Mouse (Mus musculus) hindbrain, embryonic 16.5 days (tissue): Measurements from ENCODE around the gene Sema3f. TPM values are rescaled to one million over a fixed set of nuclear protein-coding genes. Genes with fewer than 3 reads are reported as not detected.

Experiments
- ATAC-seq: fragments of 200-750 bp; cut with Nextera tagmentation; 2 replicates; pipeline ENCODE4 v1.8.0; 2017; ENCODE audit warnings: moderate TSS enrichment, moderate library complexity
- H3K27ac ChIP-seq: fragments of 300-500 bp; sonication (generic); 2 replicates; pipeline ENCODE4 v1.5.1; 2014; ENCODE audit warnings: low read depth, mild to moderate bottlenecking, control low read depth, low read length, moderate library complexity
- H3K27me3 ChIP-seq: fragments of 300-500 bp; sonication (generic); replicated peaks from 2 replicates; pipeline ENCODE4 v1.6.1; 2014; ENCODE audit warnings: low read length; ENCODE audit not compliant: control insufficient read depth, insufficient read depth
- H3K36me3 ChIP-seq: fragments of 300-500 bp; sonication (generic); 2 replicates; pipeline ENCODE4 v1.6.1; 2014; ENCODE audit warnings: mild to moderate bottlenecking, low read length, moderate library complexity, mixed read lengths; ENCODE audit not compliant: control insufficient read depth, insufficient read depth
- H3K4me1 ChIP-seq: fragments of 300-500 bp; sonication (generic); 2 replicates; pipeline ENCODE4 v1.6.1; 2014; ENCODE audit warnings: low read depth, low read length; ENCODE audit not compliant: control insufficient read depth, insufficient read depth
- H3K4me2 ChIP-seq: fragments of 300-500 bp; sonication (generic); 2 replicates; pipeline ENCODE4 v1.6.1; 2014; ENCODE audit warnings: mild to moderate bottlenecking, low read length, control low read depth, moderate library complexity
- H3K4me3 ChIP-seq: fragments of 300-500 bp; sonication (generic); 2 replicates; pipeline ENCODE4 v1.5.1; 2014; ENCODE audit warnings: mild to moderate bottlenecking, low read length, control low read depth, moderate library complexity
- H3K9ac ChIP-seq: fragments of 300-500 bp; sonication (generic); 2 replicates; pipeline ENCODE4 v1.6.1; 2014; ENCODE audit warnings: low read depth, mild to moderate bottlenecking, control low read depth, low read length, moderate library complexity
- H3K9me3 ChIP-seq: fragments of 300-500 bp; sonication (generic); 2 replicates; pipeline ENCODE4 v1.6.1; 2014; ENCODE audit warnings: mild to moderate bottlenecking, low read length, moderate library complexity; ENCODE audit not compliant: control insufficient read depth
- WGBS: fragments of 180-500 bp; shearing (Covaris S2); extraction: QIAGEN DNeasy Blood & Tissue Kit; methylation state at CpG from one replicate; pipeline ENCODE4 v1.1.7; 2014; 5-methylcytosine and 5-hydroxymethylcytosine counted together
- polyA plus RNA-seq: library from polyadenylated mRNA; unstranded; fragments of >200 nt; fragmentation: Nextera tagmentation; extraction: Ambion mirVana; gene quantifications from 2 replicates; pipeline ENCODE4 v1.2.1, GENCODE M21; 2015

Gene Sema3f
- polyA plus RNA-seq: 10.0 and 13.0 TPM in 2 replicates

GRCm38 (mm10) chr9:107709697-107710483 is at the start of gene Sema3f:
Gene Sema3f, minus strand, starts transcription at chr9:107710475.
- Histone ChIP-seq H3K27me3 (no peaks in the 10 kb centered on the region), H3K4me1 (peaks cover 44% of the 10 kb centered on the region), H3K27ac (peak within 1 kb of the TSS; percentile 79), H3K36me3 (no peaks in the 10 kb centered on the region), H3K4me2 (peak within 1 kb of the TSS; percentile 95), H3K4me3 (peak within 1 kb of the TSS; percentile 83), H3K9ac (peak within 1 kb of the TSS; percentile 93), H3K9me3 (no peaks in the 10 kb centered on the region)
- peak; percentile 79 for ATAC-seq
- under 1% methylated on average over 69 of the region's 86 CpGs for WGBS

DNA sequence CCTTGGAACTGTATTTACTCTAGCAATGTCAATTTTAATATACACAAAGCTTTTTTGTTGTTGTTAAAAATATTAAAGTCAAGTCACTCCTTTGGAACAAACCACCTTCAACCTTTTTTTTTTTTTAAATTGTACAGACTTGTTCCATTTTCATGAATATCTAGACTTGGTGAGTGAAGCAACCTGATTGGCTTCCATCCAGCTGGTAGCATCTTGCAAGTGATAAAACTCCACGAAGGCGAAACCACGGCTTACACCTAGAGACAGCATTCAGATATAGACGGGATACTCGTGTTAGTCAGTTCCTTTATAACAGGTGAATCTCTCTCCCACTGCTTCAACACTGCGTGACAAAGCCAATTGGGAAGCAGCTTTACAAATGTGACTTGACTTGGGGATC is 49.3 kb upstream of the Sema3f start:
- no peak overlapping the region for H3K9ac ChIP-seq
- no peak for ATAC-seq
- H3K36me3 ChIP-seq: peaks cover 61% of the 10 kb centered on the region
- H3K9me3 ChIP-seq: no peaks in the 10 kb centered on the region
- no peak overlapping the region for H3K4me3 ChIP-seq
- H3K4me2 ChIP-seq: no peak overlapping the region
- no peak overlapping the region for H3K27ac ChIP-seq
- H3K27me3 ChIP-seq: no peaks in the 10 kb centered on the region
- no peaks in the 10 kb centered on the region for H3K4me1 ChIP-seq
- WGBS: 95% methylated on average over 6 of the region's 6 CpGs

- no peak overlapping the region for H3K4me3 ChIP-seq
- 90% methylated on average over 5 of the region's 5 CpGs for WGBS
- H3K27me3 ChIP-seq: no peaks in the 10 kb centered on the region
- no peak for ATAC-seq
- H3K9me3 ChIP-seq: 0 out of 2 replicates have a peak, but pooled peaks cover 2% of the 10 kb centered on the region
- H3K9ac ChIP-seq: no peak overlapping the region
- no peaks in the 10 kb centered on the region for H3K4me1 ChIP-seq
- no peak overlapping the region for H3K27ac ChIP-seq
- peaks cover 80% of the 10 kb centered on the region for H3K36me3 ChIP-seq
- H3K4me2 ChIP-seq: no peak overlapping the region
These were observed 40.1 kb upstream of the Sema3f start for GRCm38 (mm10) chr9:107750378-107750777.

GRCm38 (mm10) chr9:107748063-107748462 is 37.8 kb upstream of the Sema3f start:
- H3K27me3 ChIP-seq: no peaks in the 10 kb centered on the region
- H3K9me3 ChIP-seq: 0 out of 2 replicates have a peak, but pooled peaks cover 2% of the 10 kb centered on the region
- peaks cover 91% of the 10 kb centered on the region for H3K36me3 ChIP-seq
- 100% methylated on average over 3 of the region's 3 CpGs for WGBS
- H3K27ac ChIP-seq: no peak overlapping the region
- H3K4me1 ChIP-seq: no peaks in the 10 kb centered on the region
- no peak for ATAC-seq
- no peak overlapping the region for H3K4me2 ChIP-seq
- H3K9ac ChIP-seq: no peak overlapping the region
- H3K4me3 ChIP-seq: no peak overlapping the region

DNA sequence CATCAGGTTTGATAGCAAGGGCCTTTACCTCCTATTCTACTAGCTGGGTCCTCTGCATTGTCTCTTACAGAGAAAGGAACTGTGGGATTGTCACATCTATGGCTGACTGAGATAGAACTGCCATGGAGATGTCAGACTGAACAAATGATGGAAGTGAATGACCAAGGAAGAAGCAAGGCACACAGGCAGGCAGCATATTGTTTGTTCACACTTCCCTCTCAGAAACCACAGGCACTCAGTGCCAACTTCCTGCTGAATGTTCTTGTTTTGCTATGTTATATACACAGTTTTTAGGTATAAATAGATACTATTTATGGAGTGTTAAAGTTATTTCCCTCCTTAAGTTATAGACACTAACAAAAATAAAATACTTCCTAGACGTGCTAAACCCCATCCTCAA is 37.0 kb upstream of the Sema3f start:
- WGBS: 93% methylated on average over 1 of the region's 1 CpGs
- Histone ChIP-seq H3K9ac (no peak overlapping the region), H3K4me1 (no peaks in the 10 kb centered on the region), H3K36me3 (peaks cover 92% of the 10 kb centered on the region), H3K4me2 (no peak overlapping the region), H3K27ac (no peak overlapping the region), H3K27me3 (no peaks in the 10 kb centered on the region), H3K9me3 (0 out of 2 replicates have a peak, but pooled peaks cover 2% of the 10 kb centered on the region), H3K4me3 (no peak overlapping the region)
- no peak for ATAC-seq

DNA sequence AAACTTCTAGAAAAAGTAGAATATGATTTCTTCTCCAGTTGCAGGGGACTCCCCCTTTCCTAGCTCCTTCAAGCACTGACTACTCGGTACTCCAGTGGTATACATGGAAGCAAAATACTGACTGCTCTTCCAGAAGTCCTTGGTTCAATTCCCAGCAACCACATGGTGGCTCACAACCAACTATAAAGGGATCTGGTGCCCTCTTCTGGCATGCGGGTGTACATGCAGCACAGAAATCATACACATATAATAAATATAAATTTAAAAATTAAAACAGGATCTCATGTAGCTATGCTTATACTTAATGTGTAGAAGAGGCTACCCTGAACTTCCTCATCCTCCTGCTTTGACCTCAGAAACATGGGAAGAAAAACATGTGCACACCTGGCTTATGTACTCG is 36.4 kb upstream of the Sema3f start:
- H3K4me1 ChIP-seq: no peaks in the 10 kb centered on the region
- H3K4me3 ChIP-seq: no peak overlapping the region
- peaks cover 92% of the 10 kb centered on the region for H3K36me3 ChIP-seq
- no peak for ATAC-seq
- H3K27me3 ChIP-seq: no peaks in the 10 kb centered on the region
- no peak overlapping the region for H3K27ac ChIP-seq
- H3K9me3 ChIP-seq: 0 out of 2 replicates have a peak, but pooled peaks cover 2% of the 10 kb centered on the region
- no peak overlapping the region for H3K4me2 ChIP-seq
- no peak overlapping the region for H3K9ac ChIP-seq
- 96% methylated on average over 3 of the region's 3 CpGs for WGBS

- 89% methylated on average over 6 of the region's 6 CpGs for WGBS
- H3K4me2 ChIP-seq: no peak overlapping the region
- no peak overlapping the region for H3K4me3 ChIP-seq
- peaks cover 91% of the 10 kb centered on the region for H3K36me3 ChIP-seq
- H3K9me3 ChIP-seq: 0 out of 2 replicates have a peak, but pooled peaks cover 2% of the 10 kb centered on the region
- H3K27ac ChIP-seq: no peak overlapping the region
- no peak for ATAC-seq
- H3K4me1 ChIP-seq: no peaks in the 10 kb centered on the region
- no peak overlapping the region for H3K9ac ChIP-seq
- H3K27me3 ChIP-seq: no peaks in the 10 kb centered on the region
These were observed 33.8 kb upstream of the Sema3f start for GRCm38 (mm10) chr9:107744061-107744460.

DNA sequence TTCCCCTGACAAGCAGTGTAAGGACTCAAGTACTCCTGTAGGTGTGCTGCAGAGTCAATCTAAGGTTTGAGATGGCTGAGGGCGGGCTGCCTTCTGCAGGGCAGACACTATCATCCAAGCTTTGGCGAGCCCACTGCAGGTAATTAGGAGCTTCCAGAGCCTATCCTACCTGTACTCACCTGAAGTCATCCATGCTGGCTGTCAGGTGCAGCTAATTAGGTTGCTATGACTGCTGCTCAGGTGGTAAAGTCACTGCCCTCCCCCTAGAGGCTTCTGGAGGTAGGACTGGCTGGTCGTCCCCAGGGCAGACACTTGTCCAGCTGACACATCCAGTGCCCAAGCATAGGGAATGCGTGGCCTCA is 28.5 kb upstream of the Sema3f start:
- Histone ChIP-seq H3K27ac (peak overlapping the region; percentile 16), H3K4me3 (no peak overlapping the region), H3K9me3 (no peaks in the 10 kb centered on the region), H3K27me3 (no peaks in the 10 kb centered on the region), H3K4me2 (no peak overlapping the region), H3K4me1 (peaks cover 24% of the 10 kb centered on the region), H3K36me3 (peaks cover 50% of the 10 kb centered on the region), H3K9ac (no peak overlapping the region)
- 40% methylated on average over 4 of the region's 4 CpGs for WGBS
- ATAC-seq: no peak

DNA sequence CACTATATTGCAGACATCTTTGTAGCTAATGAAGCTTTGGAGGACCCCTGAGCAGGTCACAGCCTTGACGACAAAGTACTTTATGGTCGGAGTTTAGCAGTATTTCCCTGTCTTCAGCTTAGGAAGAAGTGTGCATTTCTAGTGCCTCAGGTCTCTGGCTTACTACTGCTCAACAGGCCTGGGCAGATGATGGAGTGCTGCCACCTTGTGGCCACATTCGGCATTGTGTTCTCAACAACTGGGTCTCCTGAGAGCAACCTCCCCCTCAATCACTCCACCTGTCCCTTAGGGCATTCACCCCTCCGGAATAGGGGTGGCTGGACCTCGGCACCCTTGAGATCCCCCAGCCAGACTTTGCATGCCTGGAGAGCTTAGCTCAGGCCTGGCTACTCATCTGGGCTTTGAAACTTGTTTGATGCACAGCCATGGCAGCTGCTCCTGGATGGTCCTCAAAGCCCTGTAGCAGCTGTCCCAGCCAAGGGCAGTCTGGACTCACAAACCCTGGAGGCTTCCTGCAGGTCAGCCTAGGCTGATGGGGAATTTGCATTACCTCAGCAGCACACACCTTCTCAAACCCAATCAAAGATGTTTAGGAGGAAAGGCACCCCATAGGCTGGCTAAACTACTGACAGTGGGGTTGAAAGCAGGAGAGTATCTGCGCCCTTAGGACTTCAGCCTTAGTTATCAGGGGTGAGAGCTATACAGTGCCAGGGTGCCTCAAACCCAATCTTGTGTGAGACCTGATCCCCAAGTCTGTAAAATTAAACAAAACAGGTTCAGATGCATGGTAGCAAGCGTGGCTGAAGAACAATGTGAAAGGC is 28.0 kb upstream of the Sema3f start:
- Histone ChIP-seq H3K4me2 (no peak overlapping the region), H3K36me3 (peaks cover 44% of the 10 kb centered on the region), H3K27me3 (no peaks in the 10 kb centered on the region), H3K4me3 (no peak overlapping the region), H3K27ac (peak overlapping the region; percentile 16), H3K9ac (no peak overlapping the region), H3K4me1 (peaks cover 24% of the 10 kb centered on the region), H3K9me3 (no peaks in the 10 kb centered on the region)
- 18% methylated on average over 7 of the region's 7 CpGs for WGBS
- ATAC-seq: peak; percentile 70
